Mouse (Mus musculus): Measurements from ENCODE around the gene Ifih1.

The Ifih1 gene

DNA sequence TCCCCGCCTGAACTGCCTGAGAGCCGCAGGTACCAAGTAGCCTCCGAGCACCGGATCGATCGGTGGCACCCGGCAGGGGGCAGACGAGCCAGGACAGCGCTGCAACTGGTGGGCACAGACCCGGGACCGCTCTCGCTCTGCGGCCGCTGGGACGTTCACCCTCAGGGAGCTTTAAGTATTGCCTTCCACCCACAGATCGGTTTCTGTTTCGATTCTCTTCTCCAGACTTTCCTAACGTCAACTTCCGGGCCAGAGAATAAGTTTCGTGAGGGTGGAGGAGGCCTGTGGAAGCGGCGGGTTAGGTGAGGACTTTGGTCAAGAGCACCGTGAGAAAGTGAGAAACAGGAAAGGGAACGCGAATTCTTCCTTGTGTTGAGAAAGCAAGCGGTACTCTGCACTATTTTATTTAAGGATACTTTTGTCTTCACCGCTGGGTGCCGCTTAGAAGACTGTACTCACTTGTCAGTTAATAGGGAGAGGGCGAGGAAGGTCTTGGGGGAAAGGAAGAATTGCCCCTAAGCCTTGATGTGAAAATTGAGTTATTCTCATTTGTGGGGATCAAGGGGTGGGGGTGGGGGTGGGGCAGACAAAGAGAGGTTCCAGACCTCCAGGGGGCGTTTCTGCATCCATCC, at the start of gene Ifih1:
Gene Ifih1 (minus strand): TSS at position 242 of the 632 bp plus-strand sequence.
- no peak for DNase-seq (ENCODE audit: low read depth)

DNA sequence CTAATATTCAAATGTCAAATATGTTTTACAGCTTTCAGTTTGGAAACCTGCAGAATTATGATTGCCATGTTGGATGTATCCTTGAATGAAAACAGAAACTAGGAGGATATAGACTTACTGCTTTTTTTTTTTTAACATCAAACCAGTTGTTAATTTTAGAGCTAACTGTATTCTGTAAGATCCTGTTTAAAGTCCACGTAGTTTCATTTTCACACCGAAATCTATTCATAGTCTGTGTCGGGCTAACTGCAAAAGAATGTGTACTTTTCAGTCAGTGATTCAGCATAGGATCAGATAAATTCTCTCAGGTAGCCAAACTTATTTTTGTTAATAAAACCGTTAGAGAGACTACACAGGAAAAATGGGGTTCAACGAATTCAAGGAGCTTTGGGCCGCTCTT, 39.9 kb upstream of the Ifih1 start:
- DNase-seq (ENCODE audit: low read depth), result no peak

DNA sequence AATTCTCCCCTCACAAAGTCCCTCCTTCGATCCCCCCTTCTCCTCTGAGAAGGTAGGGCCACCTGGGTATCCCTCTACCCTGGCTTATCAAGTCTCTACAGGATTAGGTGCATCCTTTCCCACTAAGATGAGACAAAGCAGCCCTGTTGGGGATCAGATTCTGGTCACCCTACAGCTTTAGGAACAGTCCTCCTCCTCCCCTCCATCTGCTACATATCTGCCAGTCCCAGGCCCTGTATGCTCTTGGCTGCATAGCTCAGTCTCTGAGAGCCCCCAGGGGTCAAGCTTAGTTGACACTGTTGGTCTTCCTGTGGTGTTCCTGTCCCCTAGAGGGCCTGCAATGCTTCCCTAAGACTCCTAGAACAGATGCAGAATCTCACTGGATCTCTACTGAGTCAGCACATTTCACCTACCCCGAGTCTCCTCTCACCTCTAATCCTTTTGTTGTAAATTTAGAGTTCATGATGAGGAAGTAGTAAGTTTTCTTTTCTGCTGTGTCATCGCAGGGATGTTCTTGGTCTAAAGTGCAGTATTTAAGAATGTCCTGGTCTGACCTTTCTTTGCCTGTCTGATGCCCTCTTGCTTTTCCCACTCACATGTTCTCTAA, 39.0 kb upstream of the Ifih1 start:
- DNase-seq (ENCODE audit: low read depth), result no peak

DNA sequence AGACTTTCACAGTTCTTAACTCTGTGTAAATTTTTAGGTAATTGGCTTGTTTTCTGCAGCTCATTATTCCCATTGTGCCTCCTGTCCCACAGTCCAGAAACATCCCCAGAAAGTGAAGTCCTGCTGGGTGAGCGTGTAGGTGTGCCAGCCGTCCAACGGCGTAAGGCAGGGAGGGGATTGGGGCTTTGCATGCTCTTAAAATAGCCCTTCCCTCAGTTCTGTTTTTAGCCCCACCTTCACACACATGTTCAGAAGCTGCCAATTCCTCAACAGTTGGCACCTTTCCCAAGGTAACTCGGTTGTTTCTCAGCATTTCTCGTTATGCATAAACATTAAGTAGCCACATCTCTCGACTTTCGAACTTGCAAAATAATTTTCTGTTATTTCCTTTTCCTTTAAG, 35.6 kb upstream of the Ifih1 start:
- DNase-seq (ENCODE audit: low read depth), result no peak

DNA sequence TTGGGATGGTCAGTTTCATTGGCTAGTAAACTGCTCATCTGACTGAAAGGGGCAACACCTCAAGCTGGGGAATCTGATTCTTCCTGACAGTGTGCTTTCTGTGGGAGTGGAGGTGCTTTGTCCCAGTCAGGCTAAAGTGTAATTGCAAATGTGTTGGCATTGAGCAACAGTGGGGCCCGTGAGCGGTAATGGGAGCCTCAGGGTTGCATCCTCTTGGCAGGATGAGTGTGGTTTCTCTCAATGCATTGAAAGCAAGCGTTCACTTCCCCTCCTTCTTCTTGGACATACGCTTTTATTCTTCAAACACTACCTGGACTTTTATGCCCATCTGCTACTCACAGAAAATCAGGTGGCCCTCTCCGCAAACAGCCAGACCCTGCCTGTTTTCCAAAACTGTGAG, 26.7 kb upstream of the Ifih1 start:
- no peak for DNase-seq (ENCODE audit: low read depth)

DNA sequence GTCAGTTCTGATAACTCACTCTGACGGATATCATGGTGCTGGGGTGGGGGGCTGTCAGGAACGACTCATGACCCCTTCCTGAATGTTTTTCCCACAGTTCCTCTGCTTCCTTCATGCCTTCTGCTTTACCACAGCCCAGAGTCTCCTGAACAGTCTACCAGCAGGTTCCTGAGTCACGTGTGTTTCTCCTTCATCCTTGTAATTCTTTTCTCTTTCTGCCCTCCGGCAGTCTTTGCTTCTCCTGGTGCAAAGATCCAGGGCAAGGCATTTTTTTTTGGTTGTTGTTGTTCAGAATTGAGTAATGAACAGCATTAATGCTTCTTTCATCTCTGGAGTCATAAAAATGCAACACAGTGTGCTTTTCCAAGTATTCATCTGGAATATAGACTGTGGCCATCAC, 24.7 kb upstream of the Ifih1 start:
- no peak for DNase-seq (ENCODE audit: low read depth)

DNA sequence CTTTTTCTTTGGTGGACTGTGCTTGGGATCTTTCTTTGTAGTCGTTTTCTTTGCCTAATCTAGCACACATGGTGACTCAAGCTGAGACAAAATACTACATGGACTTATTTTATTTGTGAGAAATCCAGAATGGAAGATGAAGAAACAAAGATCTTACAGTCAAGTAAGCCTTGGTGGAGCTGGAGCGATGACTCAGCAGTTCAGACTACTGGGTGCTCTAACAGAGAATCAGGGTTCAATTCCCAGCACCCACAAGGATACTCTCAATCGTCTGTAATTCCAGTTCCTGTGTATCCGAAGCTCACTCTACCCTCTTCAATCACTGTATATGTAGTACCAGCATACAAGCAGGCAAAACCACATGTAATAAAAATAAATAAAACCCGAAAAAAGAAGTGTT, 24.2 kb upstream of the Ifih1 start:
- no peak for DNase-seq (ENCODE audit: low read depth)

DNA sequence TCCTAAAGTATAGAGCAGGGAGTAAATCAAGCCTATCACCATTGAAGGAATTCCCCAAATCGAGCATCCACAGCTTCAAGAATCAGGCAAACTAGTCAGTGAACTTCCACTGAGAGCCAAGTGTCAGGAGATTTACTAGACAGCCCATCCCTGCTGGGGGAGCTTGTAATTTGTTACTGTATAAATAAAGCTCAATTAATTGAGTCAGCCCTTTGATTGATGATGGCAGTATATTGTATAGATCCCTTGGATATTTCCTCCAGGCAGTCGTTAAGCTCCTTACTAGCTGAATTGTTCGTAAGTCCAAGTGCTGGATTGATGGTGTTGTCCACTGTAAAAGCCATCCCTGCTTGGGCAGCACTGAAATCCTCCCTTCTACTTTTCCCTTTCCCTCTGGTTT, 23.8 kb upstream of the Ifih1 start:
- no peak for DNase-seq (ENCODE audit: low read depth)

DNA sequence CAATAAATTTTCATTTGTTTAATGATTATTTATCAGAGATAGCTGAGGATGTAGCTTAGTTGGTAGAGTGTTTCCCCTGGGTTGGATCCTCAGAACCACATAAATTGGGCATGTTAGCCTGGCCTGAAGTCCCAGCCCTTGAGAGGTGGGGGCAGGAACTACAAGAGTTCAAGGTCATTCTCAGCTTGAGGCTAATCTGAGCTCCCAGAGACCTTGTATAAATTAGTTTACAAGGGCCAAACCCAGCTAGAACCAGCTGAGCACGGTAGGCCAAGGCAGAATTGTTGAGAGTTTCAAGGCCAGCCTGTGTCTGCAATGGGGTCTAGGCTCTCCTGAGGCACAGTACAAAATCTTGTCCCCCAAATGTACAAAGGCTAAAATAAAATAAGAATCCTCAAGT, 19.5 kb upstream of the Ifih1 start:
- DNase-seq (ENCODE audit: low read depth), result no peak

DNA sequence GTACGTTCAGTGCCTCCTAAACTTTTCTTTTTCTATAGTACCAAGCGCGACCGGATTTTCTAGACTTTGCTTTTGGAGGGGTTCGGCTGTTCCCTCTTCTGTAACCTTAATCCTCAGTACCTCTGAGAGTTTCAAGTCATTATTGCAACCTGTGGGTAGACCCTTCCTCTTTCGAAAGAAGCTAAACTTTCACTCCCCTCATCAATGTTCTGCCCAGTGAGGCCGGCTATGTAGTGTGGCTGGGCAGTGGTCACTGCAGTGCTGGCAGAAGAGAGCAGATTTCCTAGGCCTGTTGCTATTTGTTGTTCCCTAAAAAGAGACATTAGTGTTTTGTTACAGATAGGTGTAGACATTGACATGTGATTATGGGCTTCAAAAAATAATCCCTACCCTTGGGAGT, 18.8 kb upstream of the Ifih1 start:
- no peak for DNase-seq (ENCODE audit: low read depth)

DNA sequence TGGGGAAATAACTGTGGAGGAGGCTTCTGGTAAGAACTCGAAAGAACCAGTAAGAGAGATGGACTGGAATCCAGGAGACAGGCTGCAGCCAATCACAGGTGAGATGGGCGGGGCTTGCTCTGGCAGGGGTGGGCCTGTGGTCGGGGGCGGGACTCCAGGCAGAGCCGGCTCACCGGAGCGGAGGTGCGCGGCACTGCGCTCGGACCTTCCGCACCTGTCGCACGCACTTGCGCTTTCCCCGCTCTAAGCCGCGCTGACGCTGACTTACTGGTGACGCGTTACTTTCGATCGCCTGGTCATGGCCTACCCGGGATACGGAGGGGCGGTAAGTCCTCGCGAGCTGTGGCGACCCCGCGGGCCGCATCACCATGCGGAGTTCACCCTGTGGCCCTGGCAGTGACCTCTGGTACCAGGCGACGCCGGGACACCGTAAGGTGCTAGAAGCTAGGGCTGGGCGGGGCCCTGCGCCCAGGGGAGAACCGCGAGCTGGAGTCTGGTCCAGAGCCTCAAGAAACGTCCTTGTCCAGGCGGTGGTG, 18.1 kb upstream of the Ifih1 start, which contains the start of gene Gca:
Gene Gca (plus strand): TSS at position 151 of the 536 bp plus-strand sequence.
- DNase-seq (ENCODE audit: low read depth), result no peak

DNA sequence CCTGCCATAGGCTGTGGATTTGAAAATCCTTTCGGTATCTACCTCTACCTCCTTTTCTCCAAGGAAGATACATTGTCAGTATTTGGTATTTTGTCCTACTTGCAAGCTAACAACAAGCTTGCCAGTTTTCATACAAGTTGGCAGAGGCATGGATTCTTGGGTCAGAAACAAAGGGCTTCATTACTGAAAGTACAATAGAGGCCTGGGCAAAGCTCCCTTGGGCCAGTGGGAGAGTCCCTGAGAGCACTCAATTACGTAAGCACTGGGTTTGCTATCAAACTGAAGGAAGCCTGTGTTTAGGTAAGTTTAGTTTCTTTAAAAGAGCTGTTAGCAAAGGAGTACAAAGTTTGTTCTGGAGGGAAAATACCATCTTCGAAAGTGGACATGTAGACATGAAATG, 16.5 kb upstream of the Ifih1 start:
- no peak for DNase-seq (ENCODE audit: low read depth)

DNA sequence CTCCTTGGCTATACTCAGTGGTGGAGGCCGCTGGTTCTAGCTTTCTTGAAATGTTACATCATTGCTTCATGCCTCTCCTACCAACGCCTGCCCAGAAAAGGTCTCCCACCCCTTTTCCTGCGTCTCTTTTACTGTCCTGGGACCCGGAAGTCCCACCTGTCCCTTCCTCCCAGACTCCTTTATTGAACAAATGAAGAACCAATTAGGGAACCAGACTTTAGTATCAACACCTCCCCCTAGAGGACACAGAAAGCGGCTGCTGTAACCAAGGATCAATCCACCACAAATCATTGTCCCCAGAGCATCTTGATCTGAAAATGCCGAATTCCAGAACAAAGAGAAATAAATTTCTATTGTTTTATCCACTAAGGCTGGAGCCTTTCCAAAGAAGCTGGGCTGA, 14.5 kb upstream of the Ifih1 start:
- no peak for DNase-seq (ENCODE audit: low read depth)

DNA sequence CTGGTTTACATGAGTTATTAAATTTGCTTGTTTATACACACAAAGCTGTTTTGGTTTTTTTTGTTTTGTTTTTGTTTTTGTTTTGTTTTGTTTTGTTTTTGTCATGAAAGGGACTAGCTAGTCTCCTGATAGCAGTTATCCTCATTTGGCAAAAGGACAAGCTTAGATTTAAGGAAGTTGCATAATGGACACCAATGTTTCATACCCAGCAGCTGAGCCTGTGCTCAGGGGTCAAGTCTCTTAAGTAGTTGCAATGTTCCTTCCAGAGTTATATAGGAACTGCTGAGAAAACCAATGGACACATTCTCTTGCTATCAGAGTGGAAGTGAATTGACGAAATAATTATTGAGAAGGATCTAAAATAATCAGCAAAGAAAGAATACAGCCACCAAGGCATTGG, 10.0 kb upstream of the Ifih1 start:
- DNase-seq (ENCODE audit: low read depth), result no peak

DNA sequence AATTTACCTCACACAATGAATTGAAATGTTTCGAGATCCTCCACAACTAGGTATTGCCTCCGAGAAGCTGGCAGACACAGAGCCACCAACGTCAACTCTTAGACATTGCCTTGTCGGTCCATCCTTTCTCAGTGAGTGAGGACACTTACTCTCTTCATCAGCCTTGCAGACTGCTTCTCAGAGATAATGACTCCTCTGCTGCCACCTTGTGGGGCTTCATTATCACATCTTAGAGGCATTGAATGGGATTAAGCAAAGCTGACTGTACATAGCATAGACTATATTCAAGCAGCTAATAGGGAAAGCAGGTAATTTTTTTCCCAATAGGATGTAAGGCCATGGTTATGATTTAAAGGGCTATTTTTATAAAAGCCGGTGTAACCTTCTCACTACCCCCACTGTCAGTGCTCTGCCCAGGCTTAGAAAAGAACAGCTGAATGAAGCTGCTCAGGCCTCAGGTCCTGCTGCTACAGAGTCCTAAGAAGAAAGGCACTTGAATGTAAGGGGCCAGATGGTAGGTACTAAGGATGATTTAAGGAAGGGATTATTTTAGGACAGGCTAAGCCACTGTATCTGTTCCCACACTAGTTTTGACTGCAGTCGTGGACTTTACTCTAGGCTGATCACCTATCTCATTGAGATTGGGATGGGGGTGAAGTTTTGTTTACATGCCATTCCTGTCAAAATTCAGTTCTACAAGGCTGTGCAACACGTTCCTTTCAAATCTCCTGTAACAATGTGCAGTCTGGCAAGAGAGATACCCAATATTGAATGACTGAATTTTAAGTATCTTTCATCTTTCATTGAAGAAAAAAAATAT, 8.7 kb upstream of the Ifih1 start:
- DNase-seq (ENCODE audit: low read depth), result no peak

DNA sequence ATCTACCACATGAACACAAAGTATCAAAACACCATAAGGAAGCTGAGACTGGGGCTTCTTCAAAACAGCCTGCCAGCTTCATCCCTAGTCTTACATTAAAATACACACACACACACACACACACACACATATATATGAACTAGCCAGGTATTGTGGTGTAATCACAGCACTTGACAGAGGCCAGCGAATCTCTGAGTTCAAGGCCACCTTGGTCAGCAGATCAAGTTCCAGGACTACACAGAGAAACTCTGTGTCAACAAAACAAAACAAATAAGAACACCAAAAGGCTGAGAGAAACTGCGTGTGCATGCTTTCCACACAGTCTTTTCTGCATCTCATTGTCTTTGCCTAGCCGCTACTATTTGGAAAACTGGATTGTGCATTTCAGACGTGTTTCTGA, 6.4 kb upstream of the Ifih1 start:
- DNase-seq (ENCODE audit: low read depth), result no peak

DNA sequence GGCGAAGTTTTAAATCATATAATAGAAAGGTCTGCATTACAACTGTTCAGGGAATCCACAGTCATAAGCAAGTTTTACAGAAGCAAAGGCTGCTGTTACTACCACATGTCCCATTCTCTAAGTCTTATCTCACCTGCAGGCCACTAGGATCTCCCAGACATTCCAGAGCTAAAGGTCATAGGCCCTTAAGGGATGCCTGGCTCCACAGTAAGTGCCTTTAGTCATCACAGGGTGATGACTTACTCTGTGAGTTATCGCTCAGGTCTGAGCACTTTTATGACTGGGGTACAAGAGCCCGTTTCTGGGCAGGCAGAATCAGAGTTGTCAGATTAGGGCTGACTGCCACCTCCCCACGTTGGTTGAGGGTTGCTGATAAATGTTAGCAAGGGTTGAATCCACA, 5.8 kb upstream of the Ifih1 start:
- DNase-seq (ENCODE audit: low read depth), result no peak

DNA sequence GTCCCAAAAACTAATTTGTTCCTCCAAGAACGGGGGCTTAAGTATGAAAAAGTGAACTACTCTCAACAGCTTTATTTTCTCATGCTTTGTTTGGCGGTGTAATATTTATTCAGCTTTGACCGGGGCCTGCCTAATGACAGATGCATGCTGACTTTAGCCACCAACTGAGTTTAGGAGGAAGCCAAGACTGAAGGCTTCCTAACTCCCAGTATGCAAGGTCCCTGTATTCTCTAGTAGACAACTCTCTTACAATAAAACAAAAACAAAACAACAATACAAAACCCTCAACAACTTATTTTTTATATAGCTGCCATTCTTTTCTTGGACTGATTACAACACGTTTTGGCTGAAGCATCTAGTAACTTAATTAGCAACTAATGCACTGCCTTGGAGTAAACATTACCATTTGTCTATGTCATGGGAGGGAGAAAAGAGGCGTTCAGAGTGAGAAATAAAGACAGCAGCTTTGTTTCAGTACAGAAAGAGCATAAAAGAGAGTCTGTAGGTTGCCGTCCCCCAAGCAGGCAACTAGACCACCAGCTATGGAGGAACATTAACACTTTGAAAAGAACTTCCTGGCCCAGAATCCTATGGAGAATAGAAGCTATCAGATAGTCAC, 725 bp upstream of the Ifih1 start:
- DNase-seq (ENCODE audit: low read depth), result no peak

DNA sequence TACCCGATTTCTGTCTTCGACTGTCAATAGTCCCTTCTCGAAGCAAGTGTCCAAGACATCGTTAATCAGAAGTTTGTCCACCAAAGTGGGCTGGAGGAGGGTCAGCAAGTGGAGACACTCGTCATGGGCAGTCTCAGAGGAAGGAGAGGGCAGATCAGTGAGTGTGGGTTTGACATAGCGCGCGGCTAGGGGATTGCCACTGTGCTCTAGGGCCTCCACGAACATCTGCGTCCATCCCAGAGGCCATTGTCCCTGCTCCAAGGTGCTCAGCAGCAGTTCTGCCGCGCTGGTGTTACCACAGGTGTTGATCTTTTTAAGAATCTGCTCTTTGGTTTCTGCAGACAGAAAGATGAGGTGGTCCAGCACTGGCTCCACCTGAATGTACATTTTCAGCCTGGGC, 580 bp downstream of the Ifih1 start:
- no peak for DNase-seq (ENCODE audit: low read depth)

DNA sequence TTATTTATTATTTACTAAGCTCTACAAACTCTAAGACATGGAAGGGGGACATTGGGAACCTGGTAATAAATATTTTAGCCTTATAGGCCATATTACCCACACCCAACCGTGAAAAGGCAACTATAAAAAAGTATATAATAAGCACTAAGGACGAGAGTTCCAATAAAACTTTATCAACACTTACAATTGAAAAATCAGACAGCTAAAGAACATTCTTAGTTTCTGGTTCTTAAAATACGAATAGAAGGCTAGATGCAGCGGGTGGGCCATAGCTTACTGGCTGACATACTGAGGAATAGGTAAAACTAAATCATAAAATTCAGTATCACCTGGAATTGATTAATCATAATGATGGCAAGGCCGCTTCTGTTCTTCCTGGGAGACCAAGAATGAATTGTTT, 1.2 kb downstream of the Ifih1 start:
- no peak for DNase-seq (ENCODE audit: low read depth)

DNA sequence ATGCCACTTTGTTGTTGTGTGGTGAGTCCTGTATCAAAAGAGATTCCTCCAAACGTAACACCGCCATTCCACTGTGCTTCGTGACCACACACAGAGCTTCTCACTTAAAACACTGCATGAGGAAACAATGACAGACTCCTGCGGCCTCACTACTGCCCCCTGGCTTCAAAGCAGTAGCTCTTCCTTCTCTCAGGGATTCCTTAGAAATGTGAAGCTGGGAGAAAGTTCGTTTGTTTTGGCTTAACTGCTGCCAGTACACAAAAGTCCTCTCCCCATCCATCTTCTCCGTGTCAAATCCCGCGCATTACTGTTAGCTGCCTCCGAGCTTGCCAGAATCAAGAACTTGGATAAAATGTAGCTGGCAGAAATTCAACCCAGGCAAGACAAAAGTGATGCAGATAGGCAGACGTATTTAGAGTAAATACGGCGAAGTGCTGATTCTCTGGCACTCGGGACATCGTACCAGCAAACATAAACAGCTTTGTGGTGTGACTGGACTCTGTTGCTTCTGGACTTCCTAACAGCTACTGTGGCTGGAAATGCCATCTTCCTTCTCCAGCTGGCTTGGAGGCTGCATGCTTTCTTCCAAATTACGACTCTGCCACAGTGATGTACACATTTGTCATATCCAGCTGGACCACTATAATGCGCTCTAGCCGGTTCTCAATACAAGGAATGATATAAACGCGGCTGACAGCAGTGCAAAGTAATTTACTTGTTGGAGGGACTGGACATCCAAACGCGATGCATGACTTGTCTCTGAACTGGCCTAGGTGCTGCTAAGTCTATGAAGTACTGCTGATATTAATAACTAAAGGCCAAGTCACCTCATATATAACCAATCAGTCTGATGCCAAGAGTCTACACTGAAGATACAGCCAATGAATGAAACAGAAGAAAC, 2.4 kb downstream of the Ifih1 start:
- DNase-seq (ENCODE audit: low read depth), result no peak

DNA sequence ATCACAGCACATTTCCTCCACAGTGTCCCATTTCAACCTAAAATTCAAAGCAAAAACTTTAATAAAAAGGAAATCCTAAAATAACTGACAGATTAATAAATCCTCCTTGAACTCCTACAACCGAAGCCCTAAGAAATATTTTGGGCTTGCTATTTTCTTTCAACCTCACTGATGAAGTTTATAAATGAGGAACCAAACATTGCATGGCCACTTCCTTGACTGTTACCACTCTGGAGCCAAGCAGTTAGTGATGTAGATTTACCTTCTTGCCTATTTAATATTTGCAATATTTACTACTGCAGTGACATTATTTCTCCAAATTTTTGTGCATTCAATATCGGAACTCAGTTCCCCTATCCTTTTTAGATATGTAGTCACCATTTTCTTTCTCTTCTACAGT, 6.2 kb downstream of the Ifih1 start:
- DNase-seq (ENCODE audit: low read depth), result no peak

All from c-Kit-positive CD71-negative TER-119-negative erythroid progenitor cells, embryonic 14.5 days (primary cell).